Mouse (Mus musculus) lung, postnatal 10 days (tissue): ENCODE measurements around the gene Ankra2.

Source experiments
- DNase-seq: peaks from one replicate; pipeline ENCODE4 v3.0.0; 2021

Ankra2 gene

GRCm38 (mm10) chr13:98297883-98298482, 35.1 kb downstream of the Ankra2 start:
- no peak for DNase-seq

DNA sequence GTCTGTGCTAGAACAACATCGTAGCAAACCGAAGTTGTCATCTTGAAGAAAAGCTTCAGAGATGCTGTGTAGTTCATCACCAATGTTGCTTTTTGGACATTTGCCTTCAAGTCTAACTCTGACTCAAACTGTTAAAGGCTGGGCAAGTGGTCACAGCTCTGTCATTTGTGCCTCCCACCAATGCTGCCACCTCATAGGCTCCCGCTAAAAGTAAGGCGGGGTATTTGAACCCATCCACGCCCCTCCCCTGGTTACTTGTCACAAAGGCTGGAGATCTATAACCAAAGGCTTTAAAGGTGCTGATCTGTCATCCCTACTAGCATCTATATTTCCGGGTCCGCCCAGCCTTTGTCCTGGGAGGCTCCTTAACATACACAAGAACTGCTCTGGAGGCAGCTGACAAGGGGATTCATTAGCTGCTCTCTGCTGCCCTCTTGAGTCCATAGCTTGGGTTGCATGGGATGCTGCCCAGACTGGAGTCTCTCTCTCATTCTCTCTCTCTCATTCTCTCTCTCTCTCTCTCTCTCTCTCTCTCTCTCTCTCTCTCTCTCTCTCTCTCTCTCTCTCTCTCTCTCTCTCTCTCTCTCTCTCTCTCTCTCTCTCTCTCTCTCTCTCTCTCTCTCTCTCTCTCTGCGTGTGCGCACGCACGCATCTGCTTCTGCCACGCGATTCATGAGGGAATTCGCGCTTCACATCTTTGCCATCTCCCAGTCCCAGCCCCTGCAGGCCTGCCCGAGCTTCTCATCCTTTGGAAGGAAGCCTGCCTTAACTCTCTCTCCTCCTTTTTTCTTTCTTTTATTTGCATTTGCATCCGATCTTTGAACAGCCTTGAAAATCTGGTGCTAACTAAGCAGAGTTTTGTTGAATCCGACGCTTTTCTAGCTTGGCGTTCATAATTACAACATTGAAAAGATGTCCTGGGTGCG, 36.2 kb downstream of the Ankra2 start:
- DNase-seq, result peak; percentile 89

DNA sequence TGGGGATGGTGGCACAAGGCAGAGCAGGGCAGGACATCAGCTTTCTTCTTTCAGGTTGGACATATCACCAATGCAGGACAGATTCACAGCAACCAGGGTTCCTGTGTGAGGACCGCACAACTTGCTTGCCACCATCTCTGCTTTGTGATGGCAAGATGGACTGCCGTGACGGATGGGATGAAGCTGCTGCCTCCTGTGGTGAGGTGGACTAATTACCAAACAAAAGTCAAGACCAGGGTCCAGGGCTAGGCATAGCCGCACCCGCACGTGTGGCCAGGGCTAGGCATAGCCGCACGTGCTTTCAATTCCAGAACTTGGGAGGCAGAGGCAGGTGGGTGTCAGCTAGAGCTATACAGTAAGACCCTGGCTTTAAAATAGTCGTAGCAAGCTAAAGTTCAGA, 42.4 kb downstream of the Ankra2 start:
- DNase-seq, result no peak

GRCm38 (mm10) chr13:98306393-98306792, 43.5 kb downstream of the Ankra2 start:
- peak; percentile 27 for DNase-seq

DNA sequence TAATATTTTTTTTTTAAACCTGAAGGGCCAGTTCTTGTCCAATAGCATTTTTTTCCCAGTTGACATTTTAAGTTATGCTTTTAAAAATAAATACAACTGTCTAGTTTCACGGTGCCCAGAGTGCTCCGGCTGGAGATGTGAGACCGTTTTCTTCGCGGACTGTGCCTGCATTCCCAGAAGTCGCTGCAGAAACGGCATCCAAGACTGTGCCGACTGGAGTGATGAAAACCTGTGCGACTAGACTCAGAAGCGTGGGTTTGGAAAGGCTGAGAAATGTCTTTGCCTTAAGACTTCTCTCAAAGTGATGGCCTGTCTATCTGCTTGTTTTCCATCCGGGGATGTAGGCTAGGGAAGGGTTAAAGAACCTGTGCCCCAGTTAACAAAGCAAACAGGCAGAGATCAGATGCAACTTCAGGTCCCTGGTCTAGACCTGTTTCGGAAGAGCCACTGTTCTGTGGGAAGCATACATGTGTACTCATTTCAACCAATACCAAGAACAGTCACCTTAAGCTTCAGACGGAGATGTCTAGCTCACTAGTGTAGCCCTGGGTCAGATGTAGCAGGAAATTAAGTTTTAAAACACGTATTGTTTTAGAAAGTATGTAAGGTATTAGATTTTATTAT, 44.1 kb downstream of the Ankra2 start:
- no peak for DNase-seq

DNA sequence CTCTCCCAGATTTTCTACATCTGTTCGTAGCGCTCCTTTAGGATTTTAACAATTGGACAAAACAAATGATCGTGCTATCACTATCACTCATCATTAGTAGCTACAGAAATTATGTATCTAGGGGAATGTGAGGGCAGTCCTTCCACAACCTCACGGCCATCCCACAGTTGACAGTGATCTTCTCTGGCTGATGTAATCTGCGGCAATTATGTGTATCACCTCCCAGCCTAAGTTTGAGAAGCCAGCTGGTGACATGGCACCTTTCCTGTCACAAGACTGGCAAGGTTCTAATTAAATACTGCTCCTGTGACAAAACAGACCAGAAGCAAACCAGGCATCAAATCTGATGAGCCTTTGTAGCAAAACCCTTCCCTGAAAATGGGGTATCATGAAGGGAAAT, 45.1 kb downstream of the Ankra2 start:
- no peak for DNase-seq

- no peak for DNase-seq
These were observed 45.9 kb downstream of the Ankra2 start for GRCm38 (mm10) chr13:98308724-98309123.

- DNase-seq, result no peak
These were observed 48.7 kb downstream of the Ankra2 start for GRCm38 (mm10) chr13:98311597-98311996.

GRCm38 (mm10) chr13:98313631-98314030, 50.8 kb downstream of the Ankra2 start:
- DNase-seq, result no peak

GRCm38 (mm10) chr13:98315124-98315523, 52.2 kb downstream of the Ankra2 start:
- DNase-seq, result no peak

GRCm38 (mm10) chr13:98316140-98316479, 53.2 kb downstream of the Ankra2 start:
- DNase-seq, result no peak

GRCm38 (mm10) chr13:98316480-98317245, 53.8 kb downstream of the Ankra2 start, which contains the start of gene Btf3:
Gene Btf3, minus strand, starts transcription at chr13:98317006.
- DNase-seq, result peak; percentile 95

DNA sequence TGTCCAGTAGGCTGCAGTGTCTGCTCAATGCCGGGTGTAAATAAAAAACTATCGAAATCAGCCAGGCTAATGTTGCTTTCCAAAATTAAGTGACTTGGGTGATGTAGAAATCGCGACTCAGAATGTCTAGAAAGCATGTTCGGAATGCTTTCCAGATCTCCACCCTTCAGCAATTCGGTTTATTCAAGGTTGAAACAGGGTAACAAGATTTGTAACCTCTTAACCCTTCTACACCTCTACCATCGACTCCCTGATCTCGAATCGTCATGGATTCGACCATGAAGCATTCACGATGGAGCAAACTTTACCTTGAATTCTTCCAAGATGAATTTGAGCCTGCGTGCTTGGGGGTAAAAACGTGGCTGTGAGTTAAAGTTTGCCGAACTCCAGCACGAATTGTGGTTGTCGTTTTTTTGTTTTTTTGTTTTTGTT, 54.4 kb downstream of the Ankra2 start:
- DNase-seq, result no peak

- DNase-seq, result no peak
These were observed 55.0 kb downstream of the Ankra2 start for GRCm38 (mm10) chr13:98317911-98318310.
